Mouse (Mus musculus) CD4-positive helper T cell, adult 2 months (primary cell): ENCODE measurements around the gene Cactin.

Experiments
- DNase-seq: peaks from one replicate; pipeline ENCODE4 v3.0.0-alpha.2; 2012; ENCODE audit warnings: low read depth, missing footprints, low spot score

The Cactin gene

DNA sequence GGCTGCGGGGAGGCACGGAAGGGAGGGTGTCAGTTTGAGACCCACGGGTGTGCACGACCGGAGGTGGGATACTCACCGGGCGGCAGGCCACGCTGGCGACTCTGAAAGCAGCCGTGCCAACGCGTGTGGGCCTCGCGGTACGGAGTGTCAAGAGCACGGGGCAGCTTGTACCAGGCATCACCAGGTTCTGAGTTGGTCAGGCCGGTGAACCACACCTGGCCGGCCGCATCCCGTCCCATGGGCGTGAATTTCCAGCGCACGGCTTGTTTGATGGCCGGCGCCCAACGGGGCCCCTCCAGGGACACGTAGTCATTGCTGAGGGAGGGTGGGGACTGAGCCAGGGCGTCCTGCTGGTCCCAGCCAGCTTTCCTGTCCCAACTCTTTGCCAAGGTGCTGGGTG lies 43.8 kb downstream of the Cactin start:
- no peak for DNase-seq

DNA sequence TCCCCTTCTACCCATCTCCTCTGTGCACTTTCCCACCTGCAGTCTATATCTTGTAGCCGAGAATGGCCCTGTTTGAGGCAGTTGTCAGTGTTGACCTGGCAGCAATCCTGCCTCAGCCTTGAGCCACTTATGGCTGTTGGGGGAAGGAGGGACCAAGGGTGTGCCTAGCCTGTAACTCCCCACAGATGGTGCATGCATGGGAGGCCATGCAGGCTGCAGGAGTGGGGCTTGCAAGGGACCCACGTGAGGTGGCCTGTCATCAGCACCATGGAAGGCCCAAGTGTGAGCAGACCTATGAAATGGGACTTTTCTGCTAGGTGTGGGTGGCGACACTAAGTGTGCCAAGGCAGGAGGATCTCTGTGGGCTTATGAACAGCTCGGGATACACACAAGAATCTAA lies 44.2 kb downstream of the Cactin start:
- no peak for DNase-seq

DNA sequence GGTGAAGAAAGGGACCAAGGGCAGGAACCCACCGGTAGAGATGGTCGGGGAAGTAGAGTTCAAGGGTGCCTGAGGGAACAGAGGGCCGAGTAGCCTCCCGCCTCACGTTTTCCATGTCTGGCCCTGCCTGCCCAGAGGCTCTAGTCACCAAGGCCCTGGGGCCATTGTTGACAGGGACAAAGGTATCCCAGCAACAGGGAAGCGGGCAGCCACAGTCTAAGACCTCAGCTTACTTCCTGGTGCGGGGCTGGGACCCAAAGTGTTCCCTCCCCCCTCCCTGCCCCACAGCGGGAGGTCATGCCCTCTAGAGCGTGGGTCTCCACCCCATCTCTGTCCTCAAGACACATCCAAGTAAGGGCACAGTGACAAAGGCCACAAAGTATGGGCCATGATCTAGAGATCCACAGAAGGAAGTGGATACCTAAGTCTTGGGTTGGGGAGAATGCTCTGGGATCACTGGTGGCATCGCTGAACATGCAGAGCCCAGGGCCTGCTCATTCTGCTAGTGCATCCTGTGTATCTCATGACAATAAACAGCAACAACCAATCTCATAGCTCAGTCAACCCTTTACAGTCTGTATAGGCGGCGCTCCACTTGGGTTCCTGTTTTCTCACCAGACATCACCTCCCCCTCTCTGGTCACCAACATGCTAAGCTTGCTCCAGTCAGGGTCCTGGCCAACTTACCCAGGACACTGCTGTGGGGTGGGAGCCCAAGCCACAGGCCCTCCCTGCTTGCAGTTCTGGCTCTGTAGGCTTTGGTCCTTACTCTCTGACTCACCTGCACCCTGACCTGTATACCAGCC lies 45.0 kb downstream of the Cactin start, which contains the start of gene 4930404N11Rik:
4930404N11Rik (minus strand) TSS at position 145 of the 805 bp plus-strand sequence.
- DNase-seq, result no peak

DNA sequence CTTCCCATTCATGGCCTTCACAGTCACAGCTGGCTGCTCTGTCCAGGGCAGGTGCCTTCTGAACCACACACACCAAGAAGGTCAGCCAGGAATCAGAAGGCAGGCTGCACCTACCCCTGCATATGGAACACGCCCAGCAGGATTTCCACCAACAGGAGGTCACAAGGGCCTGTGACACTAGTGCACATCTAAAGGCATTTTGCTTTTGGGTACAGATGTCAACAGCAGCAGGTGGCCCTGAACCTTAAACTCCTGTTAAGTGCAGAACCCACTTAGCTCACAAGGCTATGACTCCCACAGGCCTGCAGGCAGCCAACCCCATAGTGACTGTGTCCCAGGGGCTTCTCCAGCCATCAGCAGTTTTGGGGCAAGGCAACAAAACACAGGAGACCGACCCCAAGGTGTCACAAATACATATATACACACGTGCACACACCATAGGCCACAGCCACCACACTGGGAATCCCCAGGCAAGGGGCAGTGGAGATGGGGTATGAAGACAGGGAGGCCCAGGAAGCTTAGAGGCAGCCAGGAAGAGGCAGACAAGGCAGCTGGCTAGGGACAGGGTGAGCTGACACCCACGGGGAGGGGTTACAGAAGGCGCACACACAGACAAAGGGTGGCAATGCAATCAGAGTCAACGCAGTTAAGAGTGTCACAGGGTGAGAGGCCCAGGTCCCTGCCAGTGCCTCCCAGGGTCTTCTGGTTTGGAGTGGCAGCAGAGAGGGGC lies 45.7 kb downstream of the Cactin start:
- DNase-seq, result no peak

DNA sequence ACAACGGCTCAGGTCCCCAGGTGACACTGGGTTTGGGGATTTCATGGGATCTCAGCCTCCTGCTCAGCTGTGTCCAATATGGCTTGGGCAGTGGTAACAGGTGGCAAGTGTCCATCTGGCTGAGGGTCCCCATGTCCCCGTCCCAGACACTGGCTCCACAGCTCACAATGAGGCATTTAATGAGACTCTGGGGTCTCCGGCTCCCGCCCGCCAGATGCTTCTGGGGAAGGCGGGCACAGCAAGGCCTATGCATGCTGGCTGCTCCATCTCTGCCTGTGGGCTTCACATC lies 46.2 kb downstream of the Cactin start:
- no peak for DNase-seq

DNA sequence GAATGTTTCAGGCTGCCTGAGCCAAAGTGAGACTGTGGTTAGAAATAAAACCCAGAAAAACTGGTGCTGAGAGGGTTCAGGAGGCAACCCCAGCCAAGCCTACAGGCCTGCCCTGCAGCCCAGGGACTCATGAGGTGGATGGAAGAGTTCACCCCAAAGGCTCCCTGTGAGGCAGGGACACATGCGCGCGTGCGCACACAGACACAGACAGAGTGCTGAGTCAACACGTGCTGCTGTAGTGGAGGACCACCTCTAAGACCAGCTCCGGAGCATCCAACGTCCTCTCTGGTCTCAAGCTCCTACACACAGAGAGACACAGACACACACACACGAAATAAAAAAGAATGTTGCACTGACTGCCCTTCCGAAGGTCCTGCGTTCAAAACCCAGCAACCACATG lies 54.4 kb downstream of the Cactin start:
- no peak for DNase-seq
